Mouse (Mus musculus) midbrain, postnatal 0 days (tissue): ENCODE data around the gene Dock10. TPM values are rescaled to one million over a fixed set of nuclear protein-coding genes. Genes with fewer than 3 reads are reported as not detected.

ENCODE experiments used
- ATAC-seq: fragments of 200-750 bp; cut with Nextera tagmentation; 2 replicates; pipeline ENCODE4 v1.8.0; 2017; ENCODE audit warnings: moderate number of reproducible peaks, mild to moderate bottlenecking, moderate TSS enrichment, moderate library complexity; ENCODE audit not compliant: low FRiP score
- DNase-seq: peaks from one replicate; pipeline ENCODE4 v3.0.0-alpha.2; 2015; ENCODE audit warnings: low spot score
- H3K27ac ChIP-seq: fragments of 300-500 bp; sonication (generic); 2 replicates; pipeline ENCODE4 v1.5.1; 2014; ENCODE audit warnings: low read depth, mild to moderate bottlenecking, low read length, mixed read lengths
- H3K27me3 ChIP-seq: fragments of 300-500 bp; sonication (generic); 2 replicates; pipeline ENCODE4 v1.6.1; 2014; ENCODE audit warnings: low read length, control low read depth, mixed read lengths; ENCODE audit not compliant: insufficient read depth
- H3K36me3 ChIP-seq: fragments of 300-500 bp; sonication (generic); 2 replicates; pipeline ENCODE4 v1.6.1; 2014; ENCODE audit warnings: low read length, control low read depth, mixed read lengths; ENCODE audit not compliant: insufficient read depth
- H3K4me1 ChIP-seq: fragments of 300-500 bp; sonication (generic); 2 replicates; pipeline ENCODE4 v1.6.1; 2014; ENCODE audit warnings: mild to moderate bottlenecking, control low read depth, antibody characterized with exemption, low read length, mixed read lengths; ENCODE audit not compliant: insufficient read depth
- H3K4me2 ChIP-seq: fragments of 300-500 bp; sonication (generic); 2 replicates; pipeline ENCODE4 v1.6.1; 2014; ENCODE audit warnings: low read depth, mild to moderate bottlenecking, low read length, mixed read lengths; ENCODE audit not compliant: poor library complexity, severe bottlenecking
- H3K4me3 ChIP-seq: fragments of 300-500 bp; sonication (generic); 2 replicates; pipeline ENCODE4 v1.5.1; 2014; ENCODE audit warnings: low read depth, mild to moderate bottlenecking, low read length, moderate library complexity
- H3K9ac ChIP-seq: fragments of 300-500 bp; sonication (generic); replicated peaks from 2 replicates; pipeline ENCODE4 v1.6.1; 2014; ENCODE audit warnings: mild to moderate bottlenecking, low read length, moderate library complexity, mixed read lengths; ENCODE audit not compliant: poor library complexity, severe bottlenecking
- H3K9me3 ChIP-seq: fragments of 300-500 bp; sonication (generic); 2 replicates; pipeline ENCODE4 v1.6.1; 2016; ENCODE audit warnings: low read length, control low read depth
- CTCF ChIP-seq: IDR thresholded peaks from 2 replicates; pipeline ENCODE4 v1.5.1; 2016; ENCODE audit warnings: antibody characterized with exemption, mild to moderate bottlenecking
- WGBS: fragments of 180-500 bp; shearing (Covaris S2); extraction: QIAGEN DNeasy Blood & Tissue Kit; methylation state at CpG from one replicate; pipeline ENCODE4 v1.1.7; 2014; 5-methylcytosine and 5-hydroxymethylcytosine counted together
- polyA plus RNA-seq: library from polyadenylated mRNA; unstranded; fragments of >200 nt; fragmentation: Nextera tagmentation; extraction: Ambion mirVana; gene quantifications from 2 replicates; pipeline ENCODE4 v1.2.1, GENCODE M21; 2015
- total RNA-seq: library from RNA; depleted of rRNA; stranded (reverse); fragments of >200 nt; gene quantifications from 2 replicates; pipeline ENCODE4 v1.2.3, GENCODE M21; 2014

Gene Dock10
- total and polyA plus RNA-seq, 2 experiments from 2014 or later, result 3.0 to 12.8 TPM

DNA sequence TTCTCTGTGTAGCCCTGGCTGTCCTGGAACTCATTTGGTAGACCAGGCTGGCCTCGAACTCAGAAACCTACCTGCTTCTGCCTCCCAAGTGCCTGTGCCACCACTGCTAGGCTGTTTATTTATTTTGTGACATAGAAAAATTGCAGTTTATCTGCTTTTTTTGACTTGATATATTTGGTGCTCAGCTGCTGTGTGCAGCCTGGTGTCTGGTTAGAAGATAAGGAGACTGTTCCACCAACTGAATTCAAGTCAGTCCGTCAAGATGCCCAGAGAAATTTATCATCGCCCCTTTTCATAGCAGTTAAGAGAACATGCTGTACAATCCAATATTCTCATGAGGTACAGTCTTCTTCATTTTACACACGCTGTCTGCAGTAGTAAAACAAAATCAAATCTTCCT lies 124.8 kb downstream of the Dock10 start:
- TF ChIP-seq CTCF, result no peak
- DNase-seq, result no peak
- 89% methylated on average over 4 of the region's 4 CpGs for WGBS
- no peak overlapping the region for H3K9ac ChIP-seq
- H3K4me2 ChIP-seq, result no peak overlapping the region
- H3K27me3 ChIP-seq, result no peaks in the 10 kb centered on the region
- no peak overlapping the region for H3K27ac ChIP-seq
- no peaks in the 10 kb centered on the region for H3K4me1 ChIP-seq
- H3K36me3 ChIP-seq, result no peaks in the 10 kb centered on the region
- no peak overlapping the region for H3K4me3 ChIP-seq
- no peak for ATAC-seq
- no peaks in the 10 kb centered on the region for H3K9me3 ChIP-seq

DNA sequence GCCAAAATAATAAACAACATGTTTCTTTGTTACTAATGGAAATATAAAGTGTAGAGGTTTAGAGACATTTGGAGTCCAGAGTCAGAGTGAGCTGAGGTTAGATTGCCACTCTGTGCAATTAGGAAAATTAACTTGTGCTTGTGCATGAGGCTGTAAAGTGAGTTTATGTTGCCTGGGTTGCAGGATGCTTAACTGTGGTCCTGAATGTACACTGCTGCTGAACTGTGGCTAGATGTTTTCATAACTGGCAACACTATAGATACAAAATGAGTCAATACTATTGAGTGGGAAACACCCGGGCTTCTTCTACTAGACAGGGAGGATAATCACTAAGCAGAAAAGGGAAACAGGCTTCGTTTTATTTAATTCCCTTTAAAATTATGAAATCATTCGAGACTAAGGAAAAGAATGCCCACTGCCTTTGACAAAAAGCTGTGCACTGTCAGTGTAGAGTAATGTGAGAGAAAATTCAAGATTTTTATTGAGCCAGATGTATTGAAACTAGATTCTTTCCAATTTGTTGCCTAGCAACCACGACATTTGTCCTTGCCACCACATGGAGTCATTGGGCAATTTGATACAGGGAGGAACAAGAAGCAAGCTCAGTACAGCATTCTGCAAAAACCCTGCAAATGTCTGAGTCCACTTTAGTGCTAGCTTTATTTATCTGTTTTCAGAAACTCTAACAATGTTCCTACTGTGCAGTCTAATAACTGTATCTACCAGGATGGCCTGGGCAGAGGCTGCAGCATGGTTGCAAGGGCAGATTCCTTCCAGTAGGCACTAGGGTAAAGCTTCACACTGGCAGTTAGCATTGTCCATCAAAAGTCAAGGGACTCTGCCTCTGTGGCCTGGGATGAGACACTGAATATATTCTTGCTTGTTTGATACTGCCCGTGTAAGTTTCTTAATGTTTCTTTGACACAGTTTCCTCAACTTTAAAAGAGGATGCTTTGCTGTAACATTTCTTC lies 127.9 kb downstream of the Dock10 start:
- ATAC-seq (peak; percentile 41), DNase-seq (peak; percentile 67)
- H3K27me3 ChIP-seq, result no peaks in the 10 kb centered on the region
- no peaks in the 10 kb centered on the region for H3K4me1 ChIP-seq
- peak; percentile 22; the same call in 1 of the 2 replicates for TF ChIP-seq CTCF
- no peaks in the 10 kb centered on the region for H3K9me3 ChIP-seq
- no peak overlapping the region for H3K4me3 ChIP-seq
- WGBS, result 33% methylated on average over 5 of the region's 5 CpGs
- peak overlapping the region; percentile 55 for H3K27ac ChIP-seq
- H3K36me3 ChIP-seq, result no peaks in the 10 kb centered on the region
- H3K9ac ChIP-seq, result no peak overlapping the region
- no peak overlapping the region for H3K4me2 ChIP-seq

DNA sequence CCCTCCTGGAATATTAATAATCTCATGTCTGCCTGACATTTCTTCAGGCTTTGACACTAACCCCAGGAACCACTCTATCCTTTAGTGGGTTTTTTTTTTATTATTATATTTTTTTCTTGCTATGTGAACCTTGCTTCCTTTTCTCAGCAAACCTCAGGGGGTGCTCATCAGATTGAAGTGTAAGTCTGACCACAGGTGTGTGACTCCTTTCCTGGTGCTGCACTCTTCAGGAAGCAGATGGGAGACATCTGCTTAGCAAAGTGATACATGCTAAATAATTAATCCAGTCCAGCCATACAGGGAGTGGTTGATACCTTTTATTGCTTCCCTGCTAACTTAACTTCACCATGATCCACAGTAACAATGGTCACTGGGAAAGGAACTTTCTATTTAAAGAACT lies 130.3 kb downstream of the Dock10 start:
- TF ChIP-seq CTCF, result no peak
- no peak overlapping the region for H3K4me2 ChIP-seq
- no peak overlapping the region for H3K4me3 ChIP-seq
- no peaks in the 10 kb centered on the region for H3K36me3 ChIP-seq
- H3K9ac ChIP-seq, result no peak overlapping the region
- H3K27me3 ChIP-seq, result no peaks in the 10 kb centered on the region
- ATAC-seq, result no peak
- no peaks in the 10 kb centered on the region for H3K9me3 ChIP-seq
- DNase-seq, result no peak
- H3K4me1 ChIP-seq, result no peaks in the 10 kb centered on the region
- no peak overlapping the region for H3K27ac ChIP-seq

GRCm38 (mm10) chr1:80626800-80627199 lies 131.5 kb downstream of the Dock10 start:
- no peaks in the 10 kb centered on the region for H3K27me3 ChIP-seq
- ATAC-seq (no peak), DNase-seq (no peak)
- H3K4me1 ChIP-seq, result no peaks in the 10 kb centered on the region
- no peaks in the 10 kb centered on the region for H3K36me3 ChIP-seq
- no peak overlapping the region for H3K27ac ChIP-seq
- H3K9me3 ChIP-seq, result no peaks in the 10 kb centered on the region
- no peak overlapping the region for H3K4me2 ChIP-seq
- no peak overlapping the region for H3K9ac ChIP-seq
- WGBS, result 88% methylated on average over 4 of the region's 4 CpGs
- no peak overlapping the region for H3K4me3 ChIP-seq
- no peak for TF ChIP-seq CTCF

- TF ChIP-seq CTCF, result no peak
- H3K9ac ChIP-seq, result no peak overlapping the region
- H3K4me3 ChIP-seq, result no peak overlapping the region
- WGBS, result 85% methylated on average over 1 of the region's 1 CpGs
- no peak overlapping the region for H3K4me2 ChIP-seq
- H3K27me3 ChIP-seq, result no peaks in the 10 kb centered on the region
- no peak overlapping the region for H3K27ac ChIP-seq
- no peaks in the 10 kb centered on the region for H3K9me3 ChIP-seq
- ATAC-seq (no peak), DNase-seq (no peak)
- no peaks in the 10 kb centered on the region for H3K36me3 ChIP-seq
- no peaks in the 10 kb centered on the region for H3K4me1 ChIP-seq
Observed at GRCm38 (mm10) chr1:80625371-80625770, 133.0 kb downstream of the Dock10 start.

DNA sequence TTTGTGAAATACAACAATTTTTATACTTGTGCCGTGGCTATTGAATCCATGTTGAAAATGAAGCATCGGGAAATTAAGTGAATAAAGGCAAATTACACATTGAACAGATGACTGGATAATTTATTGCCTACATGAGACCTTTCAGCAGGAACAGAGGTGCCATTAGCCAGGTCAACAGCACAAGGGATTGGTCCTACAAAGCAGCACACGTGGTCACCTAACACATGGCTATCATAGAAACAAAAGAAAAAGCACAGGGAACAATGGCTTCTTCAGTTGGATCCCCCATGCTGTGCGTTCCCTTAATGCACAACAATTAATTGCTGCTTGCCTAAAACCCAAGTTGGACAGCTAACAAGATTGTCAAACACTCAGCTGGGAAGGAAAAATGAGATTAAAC lies 133.8 kb downstream of the Dock10 start:
- TF ChIP-seq CTCF, result no peak
- ATAC-seq, result no peak
- Histone ChIP-seq H3K36me3 (no peaks in the 10 kb centered on the region), H3K4me1 (no peaks in the 10 kb centered on the region), H3K9me3 (no peaks in the 10 kb centered on the region), H3K9ac (no peak overlapping the region), H3K27ac (no peak overlapping the region), H3K27me3 (no peaks in the 10 kb centered on the region), H3K4me3 (no peak overlapping the region), H3K4me2 (no peak overlapping the region)
- WGBS, result 67% methylated on average over 4 of the region's 4 CpGs
- DNase-seq, result no peak
